Mouse (Mus musculus) liver, adult 2 months (tissue): Measurements from ENCODE around the gene Uchl4.

Experiments used
- CTCF ChIP-seq: fragments of 200-500 bp; IDR thresholded peaks from 2 replicates; pipeline ENCODE4 v1.5.1; 2011; ENCODE audit warnings: low read depth, low read length, control low read depth
- POLR2A ChIP-seq: fragments of 200-500 bp; IDR thresholded peaks from 2 replicates; pipeline ENCODE4 v1.6.1; 2011; ENCODE audit warnings: low read length, control low read depth; ENCODE audit not compliant: insufficient read depth; ENCODE audit errors: extremely low read depth

DNA sequence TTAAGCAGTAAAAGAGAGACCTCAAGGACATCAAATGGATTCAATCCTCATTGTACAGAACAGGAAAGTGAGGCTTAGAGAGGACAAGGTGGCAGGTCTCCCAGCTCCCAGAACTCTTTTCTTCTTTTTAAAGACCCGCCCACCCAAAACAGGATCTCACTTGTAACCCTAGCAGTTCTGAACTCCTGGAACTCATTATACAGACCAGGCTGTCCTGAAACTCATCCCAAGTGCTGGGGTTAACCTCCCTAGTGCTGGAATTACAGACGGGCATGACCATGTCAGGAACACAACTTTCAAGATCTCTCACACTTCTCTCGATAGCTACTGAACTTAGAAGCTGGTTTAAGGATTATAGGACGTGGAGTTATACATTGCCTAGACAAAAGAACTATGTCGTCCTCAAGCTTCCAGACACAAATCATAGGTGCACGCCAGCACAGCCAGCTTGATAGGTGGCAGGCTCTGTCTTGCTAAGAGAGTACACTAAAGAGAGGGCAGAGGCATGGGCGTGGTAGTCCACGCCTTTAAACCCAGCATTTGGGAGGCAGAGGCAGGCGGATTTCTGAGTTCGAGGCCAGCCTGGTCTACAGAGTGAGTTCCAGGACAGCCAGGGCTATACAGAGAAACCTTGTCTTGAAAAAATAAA, 15.1 kb upstream of the Uchl4 start:
- TF ChIP-seq CTCF = no peak
- TF ChIP-seq POLR2A = no peak
